Mouse (Mus musculus): ENCODE results near the gene Gja1.

DNA sequence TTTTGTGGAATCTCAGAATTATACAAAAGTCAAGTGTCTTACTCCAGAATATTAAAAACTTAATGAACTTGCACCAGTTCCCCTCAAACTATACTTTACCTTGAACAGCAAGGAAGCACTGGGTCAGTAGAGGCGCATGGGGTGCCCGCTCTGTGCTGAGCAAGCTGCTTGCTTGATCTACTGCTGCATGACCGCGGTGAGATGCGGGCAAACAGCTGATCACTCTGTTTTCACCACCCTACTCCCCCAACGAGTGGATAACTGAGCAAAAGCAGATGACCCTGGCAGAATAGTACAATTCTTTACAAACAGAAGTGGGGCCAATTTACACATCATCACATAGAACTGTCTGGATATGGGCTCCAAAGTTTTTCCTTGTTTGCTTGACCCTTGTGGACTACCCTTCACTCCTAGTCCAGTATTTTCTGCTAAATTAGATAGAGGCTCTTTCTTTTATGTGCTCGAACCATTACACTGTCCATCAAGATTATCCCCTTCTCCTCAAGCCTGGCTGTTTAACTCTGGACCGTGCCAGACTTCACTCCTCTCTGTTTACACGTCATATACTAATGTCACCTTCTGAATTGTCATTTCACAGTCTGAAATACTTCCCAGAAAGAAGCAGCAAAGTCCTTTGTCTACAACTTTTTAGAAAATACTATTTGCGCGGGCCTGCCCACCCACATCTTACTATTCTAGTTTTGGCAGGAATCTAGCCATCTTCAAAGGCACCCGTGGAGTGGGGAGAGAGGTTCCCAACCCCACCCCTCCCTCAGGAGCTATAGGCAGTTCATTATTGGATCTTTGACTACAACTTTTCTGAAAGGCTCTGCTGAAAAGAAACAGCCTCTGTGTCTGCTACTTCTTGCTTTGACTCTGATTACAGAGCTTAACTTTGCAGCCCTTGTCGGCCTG lies 8.3 kb downstream of the Gja1 start:
- TF ChIP-seq CTCF (IDR thresholded peaks at IDR 0.05; ENCODE audit: low read depth): no peak
- TF ChIP-seq EP300 (IDR thresholded peaks at IDR 0.05; ENCODE audit: low read depth): no peak

Measured in liver, embryonic 14.5 days (tissue).